14 mouse cellular contexts compared by ENCODE assay signal in genomic region chr10:107227901-107228300, GRCm38 (mm10).
A peak's percentile ranks its signal among the peaks of the same experiment; 100 is the strongest.
DNase-seq lines count a peak whose midpoint lies in the region.
"Had no signal": no experiment of that assay in that cellular context is flagged by ENCODE, and none has a peak within 500 bp of the region (broad histone marks: within the 10 kb centered on the region; RNA-seq: fewer than 3 reads in every experiment).

No protein-coding gene starts in this region.

- peak; percentile 92 for DNase-seq in adipocyte (ENCODE audit: low spot score)
- no peak for DNase-seq in ovary, adult 18-20 months (ENCODE audit: low spot score)
- DNase-seq: adrenal gland, adult 2 months; adrenal gland, adult 8-10 months; adrenal gland, postnatal 10 days; adrenal gland, postnatal 14 days; adrenal gland, postnatal 25 days; adrenal gland, postnatal 36 days; B cell, adult 2 months; cerebellum, adult 11 months; cerebellum, adult 11-12 months; cerebellum, adult 18-20 months; cerebellum, adult 2 months; cerebellum, adult 8-10 months had no signal
